Mouse (Mus musculus) kidney, adult 2 months (tissue): Measurements from ENCODE around the gene Hdac4.

Experiments used
- CTCF ChIP-seq: fragments of 200-500 bp; conservative IDR thresholded peaks from 2 replicates; pipeline ENCODE4 v1.5.1; 2011; ENCODE audit warnings: low read depth, mild to moderate bottlenecking, control low read depth, low read length, moderate library complexity, mixed read lengths; ENCODE audit not compliant: insufficient read depth, insufficient read length
- POLR2A ChIP-seq: fragments of 200-500 bp; IDR thresholded peaks from one replicate; pipeline ENCODE4 v1.6.1; 2011; ENCODE audit warnings: low read depth, low read length, control low read depth

DNA sequence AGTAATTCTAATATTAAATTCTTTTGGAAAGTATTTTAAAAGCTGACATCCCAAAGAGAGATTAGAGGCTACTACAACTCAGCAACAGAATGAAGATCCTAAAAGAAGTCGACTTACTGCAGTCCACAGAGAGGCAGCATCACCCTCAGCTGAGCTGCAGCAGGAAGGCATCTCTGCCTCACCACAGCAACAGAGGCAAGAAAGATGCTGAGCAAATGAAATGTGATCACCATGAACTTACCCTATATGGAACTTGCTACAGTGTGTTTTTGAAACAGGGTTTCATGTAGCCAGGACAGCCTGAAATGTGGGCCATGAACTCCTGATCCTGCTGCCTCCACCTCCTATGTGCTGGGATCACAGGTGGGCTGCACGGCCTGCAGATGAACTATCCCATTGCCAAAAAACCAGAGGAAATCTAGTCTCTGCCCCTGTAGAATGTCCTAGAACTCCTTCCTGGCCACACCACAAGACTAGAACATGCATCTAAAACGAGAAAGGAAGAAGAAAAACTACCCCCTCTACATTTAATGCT, 98.4 kb downstream of the Hdac4 start:
- TF ChIP-seq CTCF (no peak), POLR2A (no peak)
